Mouse (Mus musculus) hindbrain, embryonic 11.5 days (tissue): Measurements from ENCODE around the gene Prph. TPM values are rescaled to one million over a fixed set of nuclear protein-coding genes. Genes with fewer than 3 reads are reported as not detected.
A peak's percentile ranks its signal among the peaks of the same experiment; 100 is the strongest.

Experiments
- ATAC-seq: fragments of 200-750 bp; cut with Nextera tagmentation; 2 replicates; pipeline ENCODE4 v1.8.0; 2017; ENCODE audit warnings: mild to moderate bottlenecking, moderate TSS enrichment, moderate library complexity; ENCODE audit not compliant: low FRiP score
- DNase-seq: peaks from one replicate; pipeline ENCODE4 v3.0.0-alpha.2; 2015; ENCODE audit warnings: low spot score
- H3K27ac ChIP-seq: fragments of 300-500 bp; sonication (generic); 2 replicates; pipeline ENCODE4 v1.5.1; 2014; ENCODE audit warnings: mild to moderate bottlenecking, low read depth, low read length
- H3K27me3 ChIP-seq: fragments of 300-500 bp; sonication (generic); 2 replicates; pipeline ENCODE4 v1.6.1; 2014; ENCODE audit warnings: mild to moderate bottlenecking, low read length, moderate library complexity, mixed read lengths; ENCODE audit not compliant: control insufficient read depth, insufficient read depth
- H3K36me3 ChIP-seq: fragments of 300-500 bp; sonication (generic); 2 replicates; pipeline ENCODE4 v1.6.1; 2014; ENCODE audit warnings: mild to moderate bottlenecking, low read length, moderate library complexity, mixed read lengths; ENCODE audit not compliant: control insufficient read depth, insufficient read depth
- H3K4me1 ChIP-seq: fragments of 300-500 bp; sonication (generic); replicated peaks from 2 replicates; pipeline ENCODE4 v1.6.1; 2014; ENCODE audit warnings: low read length, mixed read lengths; ENCODE audit not compliant: control insufficient read depth, insufficient read depth
- H3K4me2 ChIP-seq: fragments of 300-500 bp; sonication (generic); replicated peaks from 2 replicates; pipeline ENCODE4 v1.6.1; 2014; ENCODE audit warnings: mild to moderate bottlenecking, low read depth, low read length
- H3K4me3 ChIP-seq: fragments of 300-500 bp; sonication (generic); 2 replicates; pipeline ENCODE4 v1.5.1; 2014; ENCODE audit warnings: low read depth, low read length
- H3K9ac ChIP-seq: fragments of 300-500 bp; sonication (generic); 2 replicates; pipeline ENCODE4 v1.6.1; 2014; ENCODE audit warnings: low read depth, low read length
- H3K9me3 ChIP-seq: fragments of 300-500 bp; sonication (generic); 2 replicates; pipeline ENCODE4 v1.6.1; 2016; ENCODE audit warnings: low read length; ENCODE audit not compliant: control insufficient read depth
- WGBS: fragments of 180-500 bp; shearing (Covaris S2); extraction: QIAGEN DNeasy Blood & Tissue Kit; methylation state at CpG from one replicate; pipeline ENCODE4 v1.1.7; 2014; 5-methylcytosine and 5-hydroxymethylcytosine counted together
- polyA plus RNA-seq: library from polyadenylated mRNA; unstranded; fragments of >200 nt; fragmentation: Nextera tagmentation; extraction: Ambion mirVana; gene quantifications from 2 replicates; pipeline ENCODE4 v1.2.1, GENCODE M21; 2014

The Prph gene
- polyA plus RNA-seq = 17.2 and 20.9 TPM in 2 replicates

DNA sequence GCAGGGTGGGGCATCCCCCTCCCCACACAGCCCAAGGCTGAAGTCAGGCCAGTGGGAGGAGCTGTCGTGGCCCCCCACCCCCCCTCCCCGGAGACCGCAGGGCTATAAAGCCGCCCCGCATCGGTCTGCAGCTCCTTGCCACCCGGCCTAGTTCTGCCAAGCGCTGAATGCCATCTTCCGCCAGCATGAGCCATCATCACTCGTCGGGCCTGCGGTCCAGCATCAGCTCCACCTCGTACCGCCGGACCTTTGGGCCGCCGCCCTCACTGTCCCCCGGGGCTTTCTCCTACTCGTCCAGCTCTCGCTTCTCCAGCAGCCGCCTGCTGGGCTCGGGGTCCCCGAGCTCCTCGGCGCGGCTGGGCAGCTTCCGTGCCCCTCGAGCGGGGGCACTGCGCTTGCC, at the start of gene Prph:
Gene Prph (plus strand): TSS at position 135 of the 400 bp plus-strand sequence.
- peak within 1 kb of the TSS; percentile 48 for H3K4me2 ChIP-seq
- WGBS = 4% methylated on average over 30 of the region's 30 CpGs
- no peak for ATAC-seq

DNA sequence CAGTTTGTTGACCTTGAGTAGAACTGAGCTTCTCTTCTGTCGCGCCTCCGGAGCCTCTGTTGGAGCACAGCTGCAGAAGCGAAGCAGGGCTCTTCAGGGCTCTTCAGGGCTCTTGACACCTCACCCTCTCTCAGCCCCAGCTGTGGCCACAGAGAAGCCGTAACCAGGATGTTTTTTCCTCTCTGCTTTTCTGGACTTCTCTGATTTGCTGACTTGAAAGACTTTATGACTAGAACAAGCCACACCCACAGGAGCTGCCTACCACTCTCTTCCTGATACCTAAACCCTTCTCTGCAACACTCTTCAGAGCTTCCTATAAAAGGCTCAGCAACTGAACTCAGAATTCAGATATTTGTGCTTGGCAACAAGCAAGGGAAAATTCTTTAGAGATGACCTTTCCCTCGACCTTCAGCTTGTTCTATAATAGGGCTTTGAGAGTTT, 46.2 kb upstream of the Prph start:
- Histone ChIP-seq H3K4me1 (no peaks in the 10 kb centered on the region), H3K4me3 (no peak overlapping the region), H3K9ac (no peak overlapping the region), H3K36me3 (no peaks in the 10 kb centered on the region), H3K9me3 (no peaks in the 10 kb centered on the region), H3K27ac (no peak overlapping the region), H3K27me3 (no peaks in the 10 kb centered on the region), H3K4me2 (no peak overlapping the region)
- ATAC-seq (no peak), DNase-seq (no peak)
- WGBS = 63% methylated on average over 6 of the region's 6 CpGs

More for the DNA sequence above, at the start of gene Prph:
- no peaks in the 10 kb centered on the region for H3K36me3 ChIP-seq
- no peaks in the 10 kb centered on the region for H3K9me3 ChIP-seq
- no peak within 1 kb of the TSS for H3K27ac ChIP-seq
- H3K9ac ChIP-seq = no peak within 1 kb of the TSS
- peaks cover 63% of the 10 kb centered on the region for H3K27me3 ChIP-seq
- no peak for DNase-seq
- H3K4me1 ChIP-seq = peaks cover 13% of the 10 kb centered on the region
- H3K4me3 ChIP-seq = peak within 1 kb of the TSS; percentile 31

DNA sequence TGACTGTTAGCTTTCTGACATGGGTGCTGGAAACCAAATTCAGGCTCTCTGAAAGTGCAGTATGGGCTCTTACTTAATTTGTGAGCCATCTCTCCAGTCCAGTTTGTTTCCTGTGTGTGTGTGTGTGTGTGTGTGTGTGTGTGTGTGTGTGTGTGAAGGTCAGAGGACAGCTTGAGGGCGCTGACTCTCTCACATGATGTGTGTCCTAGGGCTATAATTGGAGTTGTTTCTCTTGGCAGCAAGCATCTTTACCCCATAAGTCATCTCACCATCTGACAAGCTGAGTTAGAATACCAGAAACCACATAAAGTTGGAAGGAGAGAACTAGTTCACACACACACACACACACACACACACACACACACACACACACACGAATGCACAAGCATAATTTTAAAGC, 44.1 kb upstream of the Prph start:
- no peak overlapping the region for H3K9ac ChIP-seq
- DNase-seq = no peak
- H3K36me3 ChIP-seq = no peaks in the 10 kb centered on the region
- no peak overlapping the region for H3K27ac ChIP-seq
- H3K4me3 ChIP-seq = no peak overlapping the region
- 91% methylated on average over 2 of the region's 2 CpGs for WGBS
- no peaks in the 10 kb centered on the region for H3K9me3 ChIP-seq
- H3K4me2 ChIP-seq = no peak overlapping the region
- ATAC-seq = no peak
- H3K4me1 ChIP-seq = no peaks in the 10 kb centered on the region
- H3K27me3 ChIP-seq = no peaks in the 10 kb centered on the region

- DNase-seq (no peak), ATAC-seq (no peak)
- H3K9me3 ChIP-seq = no peaks in the 10 kb centered on the region
- no peaks in the 10 kb centered on the region for H3K36me3 ChIP-seq
- H3K4me3 ChIP-seq = no peak overlapping the region
- H3K9ac ChIP-seq = no peak overlapping the region
- no peak overlapping the region for H3K27ac ChIP-seq
- H3K4me1 ChIP-seq = no peaks in the 10 kb centered on the region
- H3K4me2 ChIP-seq = no peak overlapping the region
- no peaks in the 10 kb centered on the region for H3K27me3 ChIP-seq
- WGBS = 76% methylated on average over 3 of the region's 3 CpGs
Measured at GRCm38 (mm10) chr15:99011946-99012345, 43.0 kb upstream of the Prph start.

GRCm38 (mm10) chr15:99014496-99015030, 40.4 kb upstream of the Prph start:
- no peak for ATAC-seq
- WGBS = 73% methylated on average over 9 of the region's 9 CpGs

DNA sequence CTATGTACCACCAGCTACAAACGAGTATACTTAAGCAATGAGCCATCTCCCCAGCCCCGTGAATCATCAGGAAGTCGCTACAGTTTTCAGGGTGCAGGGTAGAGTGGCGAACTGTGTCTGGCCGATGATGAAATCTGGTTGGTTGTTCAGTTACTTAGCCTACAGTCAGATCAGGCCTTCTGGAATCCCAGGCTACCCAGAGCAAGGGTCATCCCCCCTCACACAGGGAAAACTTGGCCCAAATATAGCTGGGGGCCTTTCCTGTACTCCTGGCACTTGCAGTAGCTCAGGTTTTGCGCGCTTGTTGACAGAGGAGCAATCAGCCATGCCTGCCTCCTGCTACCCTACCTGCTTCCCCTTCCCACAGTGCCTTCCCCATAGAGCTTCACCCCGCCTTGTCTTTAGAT, 37.6 kb upstream of the Prph start:
- DNase-seq (no peak), ATAC-seq (no peak)
- no peak overlapping the region for H3K4me3 ChIP-seq
- no peak overlapping the region for H3K9ac ChIP-seq
- H3K27me3 ChIP-seq = no peaks in the 10 kb centered on the region
- no peak overlapping the region for H3K27ac ChIP-seq
- WGBS = 82% methylated on average over 8 of the region's 8 CpGs
- H3K4me1 ChIP-seq = no peaks in the 10 kb centered on the region
- H3K36me3 ChIP-seq = no peaks in the 10 kb centered on the region
- H3K9me3 ChIP-seq = no peaks in the 10 kb centered on the region
- no peak overlapping the region for H3K4me2 ChIP-seq

More at GRCm38 (mm10) chr15:99014496-99015030, 40.4 kb upstream of the Prph start:
- H3K4me2 ChIP-seq = no peak overlapping the region
- H3K9ac ChIP-seq = no peak overlapping the region
- H3K9me3 ChIP-seq = no peaks in the 10 kb centered on the region
- H3K36me3 ChIP-seq = no peaks in the 10 kb centered on the region
- no peaks in the 10 kb centered on the region for H3K27me3 ChIP-seq
- H3K27ac ChIP-seq = no peak overlapping the region
- no peak for DNase-seq
- no peak overlapping the region for H3K4me3 ChIP-seq
- no peaks in the 10 kb centered on the region for H3K4me1 ChIP-seq

DNA sequence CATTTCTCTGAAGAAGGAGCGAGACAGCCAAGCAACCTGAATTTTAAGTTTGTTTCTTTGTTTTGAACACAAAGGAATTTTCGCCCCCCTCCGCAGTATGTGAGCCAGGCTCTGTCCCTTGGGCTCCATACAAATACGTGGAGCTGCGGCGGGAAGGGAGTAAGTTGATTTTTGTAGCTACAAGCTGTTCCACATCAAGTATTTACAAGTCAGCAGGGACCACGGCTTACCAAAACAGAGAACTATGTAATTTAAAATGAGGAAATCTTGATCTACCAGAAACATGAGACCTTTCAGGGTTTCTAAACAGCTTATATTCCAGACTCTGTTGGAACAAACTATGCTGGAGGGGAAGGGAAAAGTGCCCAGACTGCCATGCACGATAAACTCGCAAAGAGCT, 37.0 kb upstream of the Prph start:
- H3K36me3 ChIP-seq = no peaks in the 10 kb centered on the region
- DNase-seq (no peak), ATAC-seq (no peak)
- no peak overlapping the region for H3K9ac ChIP-seq
- WGBS = 61% methylated on average over 9 of the region's 9 CpGs
- no peaks in the 10 kb centered on the region for H3K27me3 ChIP-seq
- no peaks in the 10 kb centered on the region for H3K9me3 ChIP-seq
- H3K4me1 ChIP-seq = no peaks in the 10 kb centered on the region
- H3K27ac ChIP-seq = no peak overlapping the region
- H3K4me3 ChIP-seq = no peak overlapping the region
- H3K4me2 ChIP-seq = no peak overlapping the region

GRCm38 (mm10) chr15:99018630-99019029, 36.3 kb upstream of the Prph start:
- no peak overlapping the region for H3K4me3 ChIP-seq
- no peak overlapping the region for H3K4me2 ChIP-seq
- H3K9ac ChIP-seq = no peak overlapping the region
- no peaks in the 10 kb centered on the region for H3K4me1 ChIP-seq
- H3K27ac ChIP-seq = no peak overlapping the region
- DNase-seq (no peak), ATAC-seq (no peak)
- no peaks in the 10 kb centered on the region for H3K27me3 ChIP-seq
- no peaks in the 10 kb centered on the region for H3K36me3 ChIP-seq
- 81% methylated on average over 4 of the region's 4 CpGs for WGBS
- H3K9me3 ChIP-seq = no peaks in the 10 kb centered on the region

- no peaks in the 10 kb centered on the region for H3K27me3 ChIP-seq
- DNase-seq (no peak), ATAC-seq (no peak)
- H3K36me3 ChIP-seq = no peaks in the 10 kb centered on the region
- no peak overlapping the region for H3K27ac ChIP-seq
- H3K4me2 ChIP-seq = no peak overlapping the region
- no peak overlapping the region for H3K4me3 ChIP-seq
- no peaks in the 10 kb centered on the region for H3K9me3 ChIP-seq
- H3K4me1 ChIP-seq = no peaks in the 10 kb centered on the region
- no peak overlapping the region for H3K9ac ChIP-seq
- WGBS = 63% methylated on average over 8 of the region's 8 CpGs
Measured at GRCm38 (mm10) chr15:99019436-99019835, 35.5 kb upstream of the Prph start.
